Mouse (Mus musculus) stomach, embryonic 15.5 days (tissue): ENCODE measurements around the gene Flnb. TPM values are rescaled to one million over a fixed set of nuclear protein-coding genes. Genes with fewer than 3 reads are reported as not detected.

ENCODE experiments used
- ATAC-seq: fragments of 200-750 bp; cut with Nextera tagmentation; 2 replicates; pipeline ENCODE4 v1.8.0; 2017; ENCODE audit warnings: low read depth, moderate number of reproducible peaks, moderate TSS enrichment; ENCODE audit not compliant: insufficient read depth, low FRiP score
- H3K27ac ChIP-seq: fragments of 300-500 bp; sonication (generic); 2 replicates; pipeline ENCODE4 v1.5.1; 2015; ENCODE audit warnings: mild to moderate bottlenecking, inconsistent platforms
- H3K27me3 ChIP-seq: fragments of 300-500 bp; sonication (generic); replicated peaks from 2 replicates; pipeline ENCODE4 v1.6.1; 2015; ENCODE audit warnings: inconsistent platforms
- H3K36me3 ChIP-seq: fragments of 300-500 bp; sonication (generic); 2 replicates; pipeline ENCODE4 v1.6.1; 2015; ENCODE audit warnings: inconsistent platforms
- H3K4me1 ChIP-seq: fragments of 300-500 bp; sonication (generic); 2 replicates; pipeline ENCODE4 v1.6.1; 2015; ENCODE audit warnings: inconsistent platforms
- H3K4me2 ChIP-seq: fragments of 300-500 bp; sonication (generic); 2 replicates; pipeline ENCODE4 v1.6.1; 2015; ENCODE audit warnings: mild to moderate bottlenecking, inconsistent platforms
- H3K4me3 ChIP-seq: fragments of 300-500 bp; sonication (generic); replicated peaks from 2 replicates; pipeline ENCODE4 v1.5.1; 2015; ENCODE audit warnings: inconsistent platforms
- H3K9ac ChIP-seq: fragments of 300-500 bp; sonication (generic); 2 replicates; pipeline ENCODE4 v1.6.1; 2015; ENCODE audit warnings: inconsistent platforms
- H3K9me3 ChIP-seq: fragments of 300-500 bp; sonication (generic); 2 replicates; pipeline ENCODE4 v1.6.1; 2016; ENCODE audit warnings: inconsistent platforms
- WGBS: fragments of 180-500 bp; shearing (Covaris S2); methylation state at CpG from one replicate; pipeline ENCODE4 v1.1.7; 2015; 5-methylcytosine and 5-hydroxymethylcytosine counted together
- polyA plus RNA-seq: library from polyadenylated mRNA; unstranded; fragments of >200 nt; fragmentation: Nextera tagmentation; extraction: Ambion mirVana; gene quantifications from 2 replicates; pipeline ENCODE4 v1.2.1, GENCODE M21; 2015

Gene Flnb
- polyA plus RNA-seq, 1 experiment from 2014 or later: 17.4 TPM

DNA sequence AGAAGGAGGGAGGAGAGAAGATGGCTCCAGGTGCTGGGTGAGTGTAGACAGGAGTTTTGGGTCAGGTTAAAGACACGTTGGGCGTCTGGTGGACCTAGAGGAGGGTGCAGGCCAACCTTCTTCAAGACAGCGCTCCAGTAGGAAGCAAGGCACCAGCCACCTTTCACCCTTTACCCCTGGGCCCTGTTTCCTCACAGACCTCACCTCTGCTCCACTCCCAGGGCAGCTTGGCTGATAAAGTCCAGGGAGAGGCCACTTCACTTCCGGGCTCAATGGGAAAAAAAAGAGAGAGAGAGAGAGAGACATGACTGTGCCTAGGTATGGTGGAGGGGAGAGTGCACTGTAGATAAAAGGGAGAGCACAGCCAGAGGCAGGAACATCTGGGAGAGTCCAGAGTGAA is 10.0 kb upstream of the Flnb start:
- WGBS: 62% methylated on average over 4 of the region's 4 CpGs
- H3K36me3 ChIP-seq: no peaks in the 10 kb centered on the region
- no peaks in the 10 kb centered on the region for H3K27me3 ChIP-seq
- peaks cover 5% of the 10 kb centered on the region; the same call in 1 of the 2 replicates for H3K4me1 ChIP-seq
- no peak overlapping the region for H3K4me2 ChIP-seq
- no peak overlapping the region for H3K4me3 ChIP-seq
- peak; percentile 44 for ATAC-seq
- H3K9me3 ChIP-seq: no peaks in the 10 kb centered on the region
- H3K9ac ChIP-seq: no peak overlapping the region
- H3K27ac ChIP-seq: peak overlapping the region; percentile 55

DNA sequence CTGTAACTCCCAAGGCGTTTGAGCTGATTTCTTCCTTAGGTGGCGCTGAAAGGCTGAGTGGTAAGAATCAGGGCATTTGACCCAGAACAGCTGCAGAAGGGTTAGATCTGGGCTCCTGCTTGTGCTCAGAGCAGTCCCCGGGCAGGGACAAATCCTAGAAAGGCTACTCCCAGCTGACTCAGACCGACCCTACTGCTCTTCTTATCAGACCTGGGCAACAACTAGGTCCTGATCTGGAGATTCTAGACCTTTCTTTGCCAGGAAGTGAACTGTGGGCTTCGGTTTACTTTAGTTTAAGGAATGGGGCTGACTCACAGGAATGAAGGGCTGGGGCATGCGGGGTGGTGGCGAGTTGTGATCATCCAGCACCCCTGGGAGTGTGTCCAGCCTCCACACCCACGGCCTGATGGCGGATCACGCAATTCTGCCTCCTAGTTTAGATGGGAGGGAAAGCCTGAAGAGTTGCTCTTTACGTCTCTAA is 9.2 kb upstream of the Flnb start:
- Histone ChIP-seq H3K27me3 (no peaks in the 10 kb centered on the region), H3K27ac (peak overlapping the region; percentile 55; the same call in 1 of the 2 replicates), H3K36me3 (no peaks in the 10 kb centered on the region), H3K9me3 (no peaks in the 10 kb centered on the region), H3K9ac (no peak overlapping the region), H3K4me2 (no peak overlapping the region), H3K4me1 (peaks cover 5% of the 10 kb centered on the region; the same call in 1 of the 2 replicates), H3K4me3 (no peak overlapping the region)
- ATAC-seq: peak; percentile 25; the same call in 1 of the 2 replicates
- WGBS: 61% methylated on average over 11 of the region's 11 CpGs

DNA sequence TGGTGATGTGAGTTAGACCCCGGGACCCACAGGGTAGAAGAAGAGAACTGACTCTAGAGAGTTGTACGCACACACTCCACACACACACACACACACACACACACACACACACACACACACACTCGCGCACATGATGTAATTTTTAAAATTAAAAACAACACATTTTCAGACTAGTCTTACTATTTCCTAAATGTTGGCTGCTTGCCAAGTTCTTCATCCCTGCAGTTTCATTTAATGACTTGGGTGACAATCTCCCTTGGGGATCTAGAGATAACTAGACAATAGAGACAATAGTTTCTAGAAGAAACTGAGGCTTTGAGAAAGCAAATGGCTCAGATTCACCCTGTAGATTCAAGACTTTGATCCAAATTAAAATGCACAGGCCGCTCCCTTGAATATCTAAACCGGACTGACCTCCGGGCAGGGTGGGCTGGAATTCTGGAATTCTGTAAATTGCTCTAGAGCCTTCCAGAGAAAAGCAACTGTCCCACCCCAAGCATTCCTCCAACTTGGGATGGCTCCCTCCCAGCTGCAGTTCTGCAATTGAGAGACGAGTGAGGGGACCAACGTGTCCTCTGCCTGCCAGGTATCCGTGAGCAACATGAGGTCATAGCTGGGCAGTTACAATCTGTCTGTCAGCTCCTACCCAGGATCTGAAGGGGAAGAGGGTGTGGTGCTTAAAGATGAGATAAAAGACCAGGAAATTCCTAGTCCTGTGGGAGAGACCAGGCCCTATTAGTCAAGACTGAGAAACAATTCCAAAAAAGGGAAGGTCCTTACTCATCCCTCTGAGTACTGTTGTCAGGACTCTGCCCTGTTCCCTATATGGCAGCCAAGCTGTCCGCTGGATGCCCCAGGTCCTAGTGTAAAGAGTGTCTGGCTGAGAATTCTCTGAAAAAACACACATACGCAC is 8.5 kb upstream of the Flnb start:
- ATAC-seq: peak; percentile 41; the same call in 1 of the 2 replicates
- Histone ChIP-seq H3K9ac (no peak overlapping the region), H3K27ac (peak overlapping the region; percentile 67; the same call in 1 of the 2 replicates), H3K9me3 (no peaks in the 10 kb centered on the region), H3K4me3 (no peak overlapping the region), H3K4me2 (no peak overlapping the region), H3K36me3 (no peaks in the 10 kb centered on the region), H3K4me1 (peaks cover 5% of the 10 kb centered on the region; the same call in 1 of the 2 replicates), H3K27me3 (no peaks in the 10 kb centered on the region)
- WGBS: 69% methylated on average over 12 of the region's 12 CpGs

DNA sequence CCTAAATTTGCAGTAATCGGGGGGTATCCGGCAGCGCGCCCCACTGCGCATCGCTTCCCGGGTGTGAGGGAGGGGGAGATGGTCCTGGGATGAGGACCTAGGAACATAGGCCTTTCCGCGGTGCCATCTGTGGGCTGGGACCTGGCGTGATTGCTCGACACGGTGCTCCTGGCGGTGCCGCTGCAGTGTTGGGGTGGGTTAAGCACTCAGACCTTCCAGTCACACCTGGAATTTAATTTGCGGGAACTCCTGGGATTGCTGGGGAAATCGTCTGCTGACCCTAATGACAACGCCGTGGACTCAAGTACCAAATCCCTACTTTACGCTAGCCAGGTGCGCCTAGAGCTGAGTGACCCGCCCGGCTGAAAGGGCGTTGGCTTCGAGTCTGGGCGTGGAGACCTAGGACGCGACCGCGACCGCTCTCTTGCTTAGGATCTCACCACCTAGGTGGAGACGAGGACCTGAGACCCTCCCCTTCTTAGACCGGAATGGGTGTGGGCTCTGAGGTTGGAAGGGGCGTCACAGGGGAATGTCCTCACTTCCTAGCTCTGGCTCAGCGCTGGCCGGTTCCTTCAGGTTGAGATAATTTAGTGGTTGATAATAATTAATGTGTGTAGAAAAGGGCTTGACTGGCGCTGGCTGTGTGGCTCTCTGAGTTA is 835 bp downstream of the Flnb start:
- Histone ChIP-seq H3K4me3 (peak overlapping the region; percentile 72), H3K36me3 (no peaks in the 10 kb centered on the region), H3K9ac (peak overlapping the region; percentile 55), H3K4me1 (peaks cover 33% of the 10 kb centered on the region), H3K27ac (peak overlapping the region; percentile 82), H3K9me3 (no peaks in the 10 kb centered on the region), H3K27me3 (no peaks in the 10 kb centered on the region), H3K4me2 (peak overlapping the region; percentile 89)
- WGBS: under 1% methylated on average over 36 of the region's 36 CpGs
- ATAC-seq: peak; percentile 9; the same call in 1 of the 2 replicates

DNA sequence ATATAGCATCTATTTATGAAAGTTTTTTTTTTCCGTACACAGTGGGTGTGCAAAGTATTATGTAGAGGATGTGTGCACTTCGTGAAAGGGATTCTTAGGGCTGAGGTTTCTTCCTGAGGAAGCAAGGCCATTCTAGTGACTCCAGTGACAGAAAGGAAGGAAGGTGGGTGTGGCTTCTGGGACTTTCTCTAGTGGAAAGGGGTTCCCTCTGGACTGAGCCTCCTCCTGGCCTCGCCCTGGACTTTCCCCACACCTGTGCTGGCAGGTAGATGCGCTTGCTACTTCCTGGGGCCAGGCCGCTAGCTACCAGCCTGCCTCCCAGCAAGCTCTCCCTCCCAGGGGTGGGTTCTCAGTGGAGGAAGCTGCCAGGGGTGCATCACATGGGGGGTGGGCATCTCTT is 1.7 kb downstream of the Flnb start:
- 52% methylated on average over 5 of the region's 5 CpGs for WGBS
- no peaks in the 10 kb centered on the region for H3K36me3 ChIP-seq
- no peaks in the 10 kb centered on the region for H3K9me3 ChIP-seq
- ATAC-seq: no peak
- peaks cover 36% of the 10 kb centered on the region for H3K4me1 ChIP-seq
- peak overlapping the region; percentile 89 for H3K4me2 ChIP-seq
- H3K27ac ChIP-seq: no peak overlapping the region; the same call in 1 of the 2 replicates
- H3K27me3 ChIP-seq: no peaks in the 10 kb centered on the region
- no peak overlapping the region for H3K9ac ChIP-seq
- H3K4me3 ChIP-seq: peak overlapping the region; percentile 72

DNA sequence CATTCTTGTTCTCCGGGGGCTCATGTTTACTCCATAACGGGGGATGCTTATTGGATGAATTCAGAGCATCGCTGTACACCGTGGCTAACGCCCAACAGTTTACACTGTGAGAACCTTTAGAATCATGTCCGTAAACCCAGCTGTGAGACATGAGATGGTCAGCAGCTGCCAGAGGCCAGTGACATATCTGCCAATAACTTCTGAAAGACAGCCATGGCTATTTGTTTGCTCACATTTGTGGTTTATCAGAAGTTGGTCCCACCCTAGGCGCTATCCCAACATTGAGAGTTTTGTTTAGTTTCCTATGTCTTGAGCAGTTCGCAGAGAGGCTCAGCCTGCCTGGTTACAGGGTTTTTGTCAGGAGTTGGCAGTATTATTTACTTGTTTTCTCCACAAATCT is 3.6 kb downstream of the Flnb start:
- 36% methylated on average over 8 of the region's 8 CpGs for WGBS
- Histone ChIP-seq H3K27me3 (no peaks in the 10 kb centered on the region), H3K27ac (no peak overlapping the region), H3K9ac (no peak overlapping the region), H3K4me3 (no peak overlapping the region), H3K36me3 (no peaks in the 10 kb centered on the region), H3K4me2 (0 out of 2 replicates have a peak overlapping the region, but pooled peaks have one; percentile 23), H3K9me3 (no peaks in the 10 kb centered on the region), H3K4me1 (peaks cover 51% of the 10 kb centered on the region)
- ATAC-seq: no peak

DNA sequence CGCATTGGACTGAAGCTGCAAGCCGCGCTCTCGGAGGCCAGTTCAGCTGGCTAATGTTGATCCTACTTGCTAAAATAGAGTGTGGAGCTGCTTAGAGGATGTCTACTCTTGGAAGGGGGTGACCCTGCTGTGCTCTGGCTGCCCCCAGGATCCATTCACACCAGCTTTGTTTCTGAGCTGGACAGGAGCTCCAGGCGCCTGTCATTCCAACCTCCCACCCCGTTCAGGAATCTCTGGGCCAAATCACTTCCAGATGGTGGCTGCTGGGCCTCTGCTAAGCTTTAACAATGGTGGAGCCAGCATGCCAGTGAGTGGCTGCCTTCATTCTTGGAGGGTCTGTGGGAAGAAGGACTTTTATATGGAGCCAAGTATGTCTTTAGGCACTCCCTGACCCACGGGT is 4.9 kb downstream of the Flnb start:
- Histone ChIP-seq H3K9ac (no peak overlapping the region), H3K27me3 (no peaks in the 10 kb centered on the region), H3K9me3 (no peaks in the 10 kb centered on the region), H3K36me3 (no peaks in the 10 kb centered on the region), H3K27ac (0 out of 2 replicates have a peak overlapping the region, but pooled peaks have one; percentile 11), H3K4me1 (peaks cover 58% of the 10 kb centered on the region), H3K4me3 (no peak overlapping the region), H3K4me2 (no peak overlapping the region)
- no peak for ATAC-seq
- WGBS: 62% methylated on average over 7 of the region's 7 CpGs

DNA sequence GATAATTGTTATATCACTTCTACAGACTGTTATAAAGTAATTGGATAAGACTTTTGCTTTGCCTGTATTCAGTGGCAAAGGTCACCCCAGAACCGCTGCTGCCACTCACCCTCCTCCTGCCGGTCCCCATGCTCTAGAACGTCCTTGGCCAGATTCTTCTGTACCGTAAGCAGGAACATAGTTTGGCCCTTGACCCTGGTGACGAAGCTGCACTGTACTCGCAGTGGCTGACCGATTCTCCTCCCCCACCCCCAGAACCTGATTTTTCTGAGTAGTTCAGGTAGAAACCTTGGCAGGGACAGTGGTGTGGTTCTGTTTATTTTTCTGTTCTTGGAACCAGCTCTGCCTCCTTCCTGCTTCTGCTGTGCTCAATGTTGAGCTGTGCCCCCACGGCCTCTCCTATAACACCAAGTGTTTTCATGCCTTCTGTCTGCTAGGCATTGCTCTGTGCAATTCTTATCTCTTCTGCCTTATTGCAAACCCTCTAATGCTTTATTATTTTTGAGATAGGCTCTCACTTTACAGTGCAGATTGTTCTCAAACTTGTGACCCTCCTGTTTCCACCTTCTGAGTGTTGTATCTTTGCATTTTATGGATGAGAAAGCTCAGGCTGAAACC is 7.0 kb downstream of the Flnb start:
- Histone ChIP-seq H3K9me3 (no peaks in the 10 kb centered on the region), H3K27me3 (no peaks in the 10 kb centered on the region), H3K9ac (no peak overlapping the region), H3K36me3 (no peaks in the 10 kb centered on the region), H3K4me3 (no peak overlapping the region), H3K4me2 (no peak overlapping the region), H3K27ac (peak overlapping the region; percentile 72; the same call in 1 of the 2 replicates), H3K4me1 (peaks cover 52% of the 10 kb centered on the region)
- WGBS: 42% methylated on average over 8 of the region's 8 CpGs
- peak; percentile 50 for ATAC-seq

DNA sequence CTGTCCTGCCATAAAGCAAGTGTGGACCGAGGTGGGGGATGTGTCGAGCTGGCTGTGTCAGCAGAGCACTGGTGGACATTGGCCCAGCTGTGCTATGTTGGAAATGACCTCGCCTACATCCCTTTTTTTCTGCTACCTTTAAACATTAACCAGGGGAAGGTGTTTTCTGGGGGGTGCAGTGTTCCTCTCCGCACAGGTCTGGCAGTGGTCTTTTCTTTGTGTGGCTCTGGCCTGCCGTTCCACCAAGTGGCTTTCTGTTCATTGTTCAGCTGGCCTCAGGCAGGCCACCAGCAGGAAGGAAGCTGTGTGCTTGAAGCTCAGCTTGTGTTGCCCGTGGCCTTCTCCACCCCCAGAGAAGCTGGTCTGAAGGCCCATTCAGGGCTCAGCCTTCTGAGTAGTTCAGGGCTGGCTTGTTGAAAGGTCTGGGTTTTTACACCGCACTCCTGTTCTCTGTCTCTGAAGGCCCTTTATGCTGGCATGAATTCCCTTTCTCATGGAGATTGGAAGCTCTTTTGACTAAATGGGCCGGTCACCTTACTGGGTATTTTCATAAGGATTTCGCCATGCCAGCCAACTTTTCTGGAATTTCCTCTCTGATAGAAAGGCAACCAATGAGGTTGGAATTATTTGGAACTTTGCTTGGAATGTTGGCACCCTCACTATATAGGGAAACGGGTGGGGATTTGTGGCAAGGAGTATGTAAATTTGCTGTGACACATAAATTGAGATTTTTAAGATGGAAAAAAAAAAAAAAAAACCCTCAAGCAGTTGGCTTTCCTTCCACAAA is 8.6 kb downstream of the Flnb start:
- Histone ChIP-seq H3K36me3 (no peaks in the 10 kb centered on the region), H3K4me3 (no peak overlapping the region), H3K9me3 (no peaks in the 10 kb centered on the region), H3K27me3 (no peaks in the 10 kb centered on the region), H3K4me2 (peak overlapping the region; percentile 4), H3K4me1 (peaks cover 38% of the 10 kb centered on the region), H3K9ac (no peak overlapping the region), H3K27ac (peak overlapping the region; percentile 72)
- peak; percentile 72 for ATAC-seq
- WGBS: 50% methylated on average over 10 of the region's 10 CpGs

DNA sequence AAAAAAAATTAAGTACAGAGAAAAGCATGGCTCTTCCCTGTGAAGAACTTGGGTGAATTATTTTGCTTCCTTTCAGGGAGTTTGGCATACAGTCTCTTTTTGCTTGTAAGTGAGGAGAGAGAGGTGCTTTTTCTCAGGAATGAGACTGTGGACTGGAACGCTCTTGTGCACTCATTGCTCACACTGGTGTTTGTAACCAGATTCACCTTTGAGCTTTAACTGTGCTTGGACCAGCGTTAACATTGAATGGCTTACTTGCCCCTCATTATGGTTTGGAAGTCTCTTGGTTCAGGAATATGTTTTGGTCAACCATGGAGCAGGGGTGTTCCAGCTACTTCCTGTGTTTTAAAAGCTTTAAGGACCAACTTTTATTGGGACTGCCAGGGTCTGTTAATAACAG is 11.4 kb downstream of the Flnb start:
- Histone ChIP-seq H3K4me3 (no peak overlapping the region), H3K4me2 (no peak overlapping the region), H3K9ac (no peak overlapping the region), H3K4me1 (peaks cover 24% of the 10 kb centered on the region), H3K27me3 (no peaks in the 10 kb centered on the region), H3K9me3 (no peaks in the 10 kb centered on the region), H3K36me3 (no peaks in the 10 kb centered on the region), H3K27ac (no peak overlapping the region)
- 63% methylated on average over 2 of the region's 2 CpGs for WGBS
- no peak for ATAC-seq
